Mouse (Mus musculus): Measurements from ENCODE around the gene Tardbp.

Gene Tardbp

GRCm38 (mm10) chr4:148638302-148638701, 11.5 kb upstream of the Tardbp start:
- no peak for DNase-seq (ENCODE audit: low spot score in 2 of 2)

GRCm38 (mm10) chr4:148635309-148635708, 8.5 kb upstream of the Tardbp start:
- no peak for DNase-seq (ENCODE audit: low spot score in 2 of 2)

GRCm38 (mm10) chr4:148633395-148634061, 6.7 kb upstream of the Tardbp start:
- DNase-seq (ENCODE audit: low spot score in 2 of 2): no peak

- no peak for DNase-seq (ENCODE audit: low spot score in 2 of 2)
These were observed 5.3 kb upstream of the Tardbp start for GRCm38 (mm10) chr4:148632013-148632692.

GRCm38 (mm10) chr4:148627246-148627645, 427 bp upstream of the Tardbp start:
- no peak for DNase-seq (ENCODE audit: low spot score in 2 of 2)

- peak in 1 of 2 experiments; percentile 10 for DNase-seq (ENCODE audit: low spot score in 2 of 2)
These were observed 830 bp downstream of the Tardbp start for GRCm38 (mm10) chr4:148625756-148626622.

- no peak for DNase-seq (ENCODE audit: low spot score in 2 of 2)
These were observed 1.8 kb downstream of the Tardbp start for GRCm38 (mm10) chr4:148625010-148625409.

- DNase-seq (ENCODE audit: low spot score in 2 of 2): no peak
These were observed 3.2 kb downstream of the Tardbp start for GRCm38 (mm10) chr4:148623609-148624008.

- DNase-seq (ENCODE audit: low spot score in 2 of 2): no peak
These were observed 4.3 kb downstream of the Tardbp start for GRCm38 (mm10) chr4:148622485-148622884.

- no peak for DNase-seq (ENCODE audit: low spot score in 2 of 2)
These were observed 6.1 kb downstream of the Tardbp start for GRCm38 (mm10) chr4:148620718-148621117.

- no peak for DNase-seq (ENCODE audit: low spot score in 2 of 2)
These were observed 7.0 kb downstream of the Tardbp start for GRCm38 (mm10) chr4:148619805-148620204.

- DNase-seq (ENCODE audit: low spot score in 2 of 2): no peak
These were observed 13.1 kb downstream of the Tardbp start for GRCm38 (mm10) chr4:148613738-148614137.

- DNase-seq (ENCODE audit: low spot score in 2 of 2): no peak
These were observed 14.3 kb downstream of the Tardbp start for GRCm38 (mm10) chr4:148612557-148612956.

GRCm38 (mm10) chr4:148610631-148611364, 16.0 kb downstream of the Tardbp start:
- DNase-seq (ENCODE audit: low spot score in 2 of 2): no peak

GRCm38 (mm10) chr4:148609805-148610204, 17.0 kb downstream of the Tardbp start:
- no peak for DNase-seq (ENCODE audit: low spot score in 2 of 2)

- DNase-seq (ENCODE audit: low spot score in 2 of 2): peak; percentile 52 to 77
These were observed 19.1 kb downstream of the Tardbp start for GRCm38 (mm10) chr4:148607758-148608157.

GRCm38 (mm10) chr4:148604541-148605165, 22.2 kb downstream of the Tardbp start:
- peak; percentile 32 to 65 for DNase-seq (ENCODE audit: low spot score in 2 of 2)

GRCm38 (mm10) chr4:148604141-148604540, 22.7 kb downstream of the Tardbp start:
- DNase-seq (ENCODE audit: low spot score in 2 of 2): no peak

- DNase-seq (ENCODE audit: low spot score in 2 of 2): no peak
These were observed 23.3 kb downstream of the Tardbp start for GRCm38 (mm10) chr4:148603376-148604139.

GRCm38 (mm10) chr4:148602357-148603120, 24.3 kb downstream of the Tardbp start, which contains the start of gene Masp2:
Masp2 (plus strand) TSS chr4:148602554.
- DNase-seq (ENCODE audit: low spot score in 2 of 2): no peak

Measured in spleen, postnatal 14 days (tissue).